ENCODE assay signal across 20 mouse cellular contexts in genomic region chr11:30912311-30912710, GRCm38 (mm10). TPM values are rescaled to one million over a fixed set of nuclear protein-coding genes. Genes with fewer than 3 reads are reported as not detected.
DNase-seq lines count a peak whose midpoint lies in the region; ATAC-seq and TF ChIP-seq lines count a peak whose summit lies in the region.
"Had no signal": no experiment of that assay in that cellular context is flagged by ENCODE, and none has a peak within 500 bp of the region (broad histone marks: within the 10 kb centered on the region; RNA-seq: fewer than 3 reads in every experiment).

No protein-coding gene starts in this region.

- H3K4me1 ChIP-seq in hindbrain, embryonic 14.5 days (replicated peaks; ENCODE audit: control insufficient read depth, insufficient read depth, low read length), result no peaks in the 10 kb centered on the region
- H3K4me1 ChIP-seq in hindbrain, postnatal 0 days (ENCODE audit: insufficient read depth, low read length), result no peaks in the 10 kb centered on the region
- no peaks in the 10 kb centered on the region for H3K4me1 ChIP-seq in MEL (ENCODE audit: control insufficient read depth in 1 of 2, insufficient read depth in 2 of 2, low read length in 2 of 2)

- H3K36me3 ChIP-seq in hindbrain, embryonic 14.5 days (replicated peaks; ENCODE audit: control insufficient read depth, insufficient read depth), result no peaks in the 10 kb centered on the region
- H3K36me3 ChIP-seq in hindbrain, postnatal 0 days (ENCODE audit: insufficient read depth, low read length), result no peaks in the 10 kb centered on the region
- H3K36me3 ChIP-seq in MEL (ENCODE audit: control insufficient read depth in 1 of 2, insufficient read depth in 2 of 2, low read length in 2 of 2), result no peaks in the 10 kb centered on the region
- H3K36me3 ChIP-seq: G1E had no signal

- no peak for TF ChIP-seq EP300 in MEL (IDR thresholded peaks at IDR 0.05; ENCODE audit: low read depth in 1 of 2, low read length in 2 of 2)

- TF ChIP-seq CTCF in hindbrain, postnatal 0 days (IDR thresholded peaks at IDR 0.05; ENCODE audit: low read depth), result no peak
- no peak for TF ChIP-seq CTCF in MEL (IDR thresholded peaks at IDR 0.05 in 2 of 3, conservative IDR thresholded peaks at IDR 0.05 in 1 of 3; ENCODE audit: control insufficient read depth in 1 of 3, insufficient read depth in 1 of 3, low read depth in 2 of 3, low read length in 3 of 3, poor library complexity in 1 of 3, severe bottlenecking in 1 of 3)

- no peak for TF ChIP-seq POLR2A in MEL (IDR thresholded peaks at IDR 0.05; ENCODE audit: control insufficient read depth in 1 of 2, insufficient read depth in 1 of 2, low read depth in 1 of 2, low read length in 2 of 2, poor library complexity in 1 of 2)

- H3K27ac ChIP-seq in hindbrain, embryonic 14.5 days, result no peak overlapping the region
- H3K27ac ChIP-seq in hindbrain, postnatal 0 days, result no peak overlapping the region
- no peak overlapping the region for H3K27ac ChIP-seq in MEL (ENCODE audit: control insufficient read depth, low read depth, low read length)

- no peak overlapping the region for H3K9ac ChIP-seq in hindbrain, embryonic 14.5 days
- H3K9ac ChIP-seq in hindbrain, postnatal 0 days (replicated peaks; ENCODE audit: low read length), result no peak overlapping the region
- no peak overlapping the region for H3K9ac ChIP-seq in MEL (ENCODE audit: control insufficient read depth, low read depth, low read length, poor library complexity, severe bottlenecking)

- 94% methylated on average over 3 of the region's 3 CpGs for WGBS in hindbrain, embryonic 14.5 days
- 97% methylated on average over 3 of the region's 3 CpGs for WGBS in hindbrain, postnatal 0 days

- no peak for ATAC-seq in hindbrain, embryonic 14.5 days (ENCODE audit: low FRiP score)
- ATAC-seq in hindbrain, postnatal 0 days, result no peak
- ATAC-seq: activated CD4-positive, CD25-positive, alpha-beta regulatory T cell, adult 4 months; CD4-positive, CD25-positive, alpha-beta regulatory T cell, adult 4 months; Patski had no signal

- TF ChIP-seq RAD21 in MEL (IDR thresholded peaks at IDR 0.05; ENCODE audit: low read depth, low read length), result no peak

- H3K9me3 ChIP-seq in hindbrain, embryonic 14.5 days (ENCODE audit: control insufficient read depth, low read length), result no peaks in the 10 kb centered on the region
- no peaks in the 10 kb centered on the region for H3K9me3 ChIP-seq in hindbrain, postnatal 0 days (ENCODE audit: low read length)
- H3K9me3 ChIP-seq in MEL (replicated peaks; ENCODE audit: insufficient read depth, low read length), result no peaks in the 10 kb centered on the region
- H3K9me3 ChIP-seq: G1E had no signal

- no peak overlapping the region for H3K4me2 ChIP-seq in hindbrain, embryonic 14.5 days (replicated peaks)
- no peak overlapping the region for H3K4me2 ChIP-seq in hindbrain, postnatal 0 days (ENCODE audit: low read depth, low read length)

- no peaks in the 10 kb centered on the region for H3K27me3 ChIP-seq in hindbrain, embryonic 14.5 days (ENCODE audit: control insufficient read depth, insufficient read depth, low read length)
- no peaks in the 10 kb centered on the region for H3K27me3 ChIP-seq in hindbrain, postnatal 0 days (ENCODE audit: insufficient read depth, low read length)
- H3K27me3 ChIP-seq in MEL (ENCODE audit: control insufficient read depth in 1 of 2, insufficient read depth in 2 of 2, low read length in 2 of 2), result no peaks in the 10 kb centered on the region
- H3K27me3 ChIP-seq: CH12.LX, Patski had no signal

- H3K4me3 ChIP-seq in hindbrain, embryonic 14.5 days (replicated peaks; ENCODE audit: low read length), result no peak overlapping the region
- H3K4me3 ChIP-seq in hindbrain, postnatal 0 days (ENCODE audit: low read length), result no peak overlapping the region
- no peak overlapping the region for H3K4me3 ChIP-seq in MEL (ENCODE audit: control insufficient read depth in 1 of 2, insufficient read depth in 1 of 2, low read depth in 2 of 2, low read length in 2 of 2)

- no peaks in the 10 kb centered on the region for H3K79me2 ChIP-seq in MEL (ENCODE audit: control insufficient read depth, insufficient read depth, low read length, poor library complexity)

- DNase-seq in hindbrain, embryonic 14.5 days (ENCODE audit: low spot score), result peak; percentile 6
- no peak for DNase-seq in hindbrain, postnatal 0 days (ENCODE audit: low spot score)
- peak; percentile 61 for DNase-seq in MEL (ENCODE audit: low read depth, low spot score)
- no peak for DNase-seq in thymus, postnatal 14 days
- DNase-seq: adrenal gland, adult 2 months; adrenal gland, adult 8-10 months; adrenal gland, postnatal 10 days; adrenal gland, postnatal 14 days; adrenal gland, postnatal 25 days; adrenal gland, postnatal 36 days; B cell, adult 2 months; cerebellum, adult 11 months; cerebellum, adult 11-12 months; cerebellum, adult 18-20 months; cerebellum, adult 2 months had no signal

TF ChIP-seq in MEL, 35 proteins besides CTCF, POLR2A, EP300 and RAD21:
- no peak for TF ChIP-seq TAL1 (IDR thresholded peaks at IDR 0.05; ENCODE audit: low read length)
- peak; percentile 66; the same call in 1 of the 2 replicates for TF ChIP-seq ZNF384 (IDR thresholded peaks at IDR 0.05; ENCODE audit: low read depth, low read length)
- TF ChIP-seq CHD2 (IDR thresholded peaks at IDR 0.05; ENCODE audit: low read length), result no peak
- no peak for TF ChIP-seq NELFE (IDR thresholded peaks at IDR 0.05; ENCODE audit: low read depth, low read length)
- TF ChIP-seq HCFC1 (IDR thresholded peaks at IDR 0.05; ENCODE audit: low read depth, low read length), result no peak
TF ChIP-seq in MEL: peak in this region for 1.

RNA-seq across cellular contexts. Expression of gene Asb3, which starts 27.1 kb away (rescaled TPM):
- 30.8 and 32.2 TPM in 2 replicates for polyA plus RNA-seq in hindbrain, embryonic 14.5 days (2014; fragmentation: Nextera tagmentation; extraction: Ambion mirVana)
- total RNA-seq in hindbrain, postnatal 0 days (2014; rRNA removed), result 11.2 and 14.8 TPM in 2 replicates
- 19.8 and 21.8 TPM in 2 replicates for polyA plus RNA-seq in hindbrain, postnatal 0 days (2015; fragmentation: Nextera tagmentation; extraction: Ambion mirVana)
- 13.8 and 14.3 TPM in 2 replicates for total RNA-seq in MEL (2012; rRNA removed)
- 1 to 10 TPM in 1 of 2 experiments, not detected in 1; 7.9 TPM for polyA plus RNA-seq in MEL (2012; ENCODE audit: insufficient read depth in 1 of 2, insufficient read length in 2 of 2, low read depth in 1 of 2, low replicate concordance in 2 of 2, missing spikeins in 1 of 2)

RNA-seq across cellular contexts. Expression of gene Gpr75, which starts 27.2 kb away (rescaled TPM):
- 8.0 and 11.3 TPM in 2 replicates for polyA plus RNA-seq in hindbrain, embryonic 14.5 days (2014; fragmentation: Nextera tagmentation; extraction: Ambion mirVana)
- 13.0 and 13.7 TPM in 2 replicates for total RNA-seq in hindbrain, postnatal 0 days (2014; rRNA removed)
- polyA plus RNA-seq in hindbrain, postnatal 0 days (2015; fragmentation: Nextera tagmentation; extraction: Ambion mirVana), result 5.2 and 5.4 TPM in 2 replicates
- 0.08 TPM in 1 of 2 replicates, not detected in the other for total RNA-seq in MEL (2012; rRNA removed)
- under 1 TPM in 1 of 2 experiments, not detected in 1; 0.08 TPM for polyA plus RNA-seq in MEL (2012; ENCODE audit: insufficient read depth in 1 of 2, insufficient read length in 2 of 2, low read depth in 1 of 2, low replicate concordance in 2 of 2, missing spikeins in 1 of 2)
- total RNA-seq: CH12.LX, G1E had no signal
- polyA plus RNA-seq: activated CD4-positive, CD25-positive, alpha-beta regulatory T cell, adult 4 months; CD4-positive, CD25-positive, alpha-beta regulatory T cell, adult 4 months; G1E had no signal

RNA-seq across cellular contexts. Expression of gene Erlec1, which starts 41.8 kb away (rescaled TPM):
- polyA plus RNA-seq in hindbrain, embryonic 14.5 days (2014; fragmentation: Nextera tagmentation; extraction: Ambion mirVana), result 13.9 and 15.5 TPM in 2 replicates
- total RNA-seq in hindbrain, postnatal 0 days (2014; rRNA removed), result 11.5 and 14.1 TPM in 2 replicates
- 12.6 and 14.8 TPM in 2 replicates for polyA plus RNA-seq in hindbrain, postnatal 0 days (2015; fragmentation: Nextera tagmentation; extraction: Ambion mirVana)
- total RNA-seq in MEL (2012; rRNA removed), result 6.7 and 7.4 TPM in 2 replicates
- 10 to 100 TPM in 1 of 2 experiments, not detected in 1; 22.3 TPM for polyA plus RNA-seq in MEL (2012; ENCODE audit: insufficient read depth in 1 of 2, insufficient read length in 2 of 2, low read depth in 1 of 2, low replicate concordance in 2 of 2, missing spikeins in 1 of 2)

Comparison
In these comparisons a context has a peak if more than half of its experiments do, and no peak if none do; other contexts are left out.
1. DNase-seq: peak in hindbrain, embryonic 14.5 days (single experiment) and MEL (single experiment); none in hindbrain, postnatal 0 days (single experiment) and thymus, postnatal 14 days (single experiment).